Mouse (Mus musculus): Measurements from ENCODE around the gene Adcyap1r1. TPM values are rescaled to one million over a fixed set of nuclear protein-coding genes. Genes with fewer than 3 reads are reported as not detected.

The Adcyap1r1 gene
- polyA plus RNA-seq, 1 experiment from 2014 or later = 52.7 TPM

- no peak overlapping the region for H3K4me3 ChIP-seq (replicated peaks; ENCODE audit: low read depth, low read length)
- H3K9me3 ChIP-seq (ENCODE audit: control insufficient read depth, low read length) = no peaks in the 10 kb centered on the region
- ATAC-seq (ENCODE audit: low FRiP score, low TSS enrichment) (no peak), DNase-seq (no peak)
- 78% methylated on average over 2 of the region's 2 CpGs for WGBS
- H3K27ac ChIP-seq (replicated peaks; ENCODE audit: low read depth, low read length) = no peak overlapping the region
- H3K9ac ChIP-seq (replicated peaks; ENCODE audit: low read length) = no peak overlapping the region
- peaks cover 74% of the 10 kb centered on the region for H3K36me3 ChIP-seq (ENCODE audit: control insufficient read depth, insufficient read depth, low read length)
- H3K4me2 ChIP-seq (ENCODE audit: low read length) = no peak overlapping the region
- no peaks in the 10 kb centered on the region for H3K4me1 ChIP-seq (ENCODE audit: control insufficient read depth, insufficient read depth, low read length)
- H3K27me3 ChIP-seq (ENCODE audit: control insufficient read depth, insufficient read depth, low read length) = no peaks in the 10 kb centered on the region
Observed at GRCm38 (mm10) chr6:55472381-55472780, 20.6 kb downstream of the Adcyap1r1 start.

- Histone ChIP-seq H3K36me3 (ENCODE audit: control insufficient read depth, insufficient read depth, low read length) (peaks cover 45% of the 10 kb centered on the region), H3K4me1 (ENCODE audit: control insufficient read depth, insufficient read depth, low read length) (peaks cover 18% of the 10 kb centered on the region), H3K27ac (replicated peaks; ENCODE audit: low read depth, low read length) (no peak overlapping the region), H3K9me3 (ENCODE audit: control insufficient read depth, low read length) (no peaks in the 10 kb centered on the region), H3K4me3 (replicated peaks; ENCODE audit: low read depth, low read length) (no peak overlapping the region), H3K9ac (replicated peaks; ENCODE audit: low read length) (no peak overlapping the region), H3K27me3 (ENCODE audit: control insufficient read depth, insufficient read depth, low read length) (no peaks in the 10 kb centered on the region), H3K4me2 (ENCODE audit: low read length) (no peak overlapping the region)
- ATAC-seq (ENCODE audit: low FRiP score, low TSS enrichment) (peak; percentile 22; the same call in 1 of the 2 replicates), DNase-seq (no peak)
- WGBS = 46% methylated on average over 1 of the region's 1 CpGs
Observed at GRCm38 (mm10) chr6:55480988-55481387, 29.2 kb downstream of the Adcyap1r1 start.

- H3K36me3 ChIP-seq (ENCODE audit: control insufficient read depth, insufficient read depth, low read length) = peaks cover 40% of the 10 kb centered on the region
- H3K9me3 ChIP-seq (ENCODE audit: control insufficient read depth, low read length) = no peaks in the 10 kb centered on the region
- H3K27me3 ChIP-seq (ENCODE audit: control insufficient read depth, insufficient read depth, low read length) = no peaks in the 10 kb centered on the region
- no peak for DNase-seq
- no peak overlapping the region for H3K9ac ChIP-seq (replicated peaks; ENCODE audit: low read length)
- H3K4me1 ChIP-seq (ENCODE audit: control insufficient read depth, insufficient read depth, low read length) = peaks cover 18% of the 10 kb centered on the region
- no peak for ATAC-seq (ENCODE audit: low FRiP score, low TSS enrichment)
- 86% methylated on average over 1 of the region's 1 CpGs for WGBS
- H3K4me3 ChIP-seq (replicated peaks; ENCODE audit: low read depth, low read length) = no peak overlapping the region
- no peak overlapping the region for H3K4me2 ChIP-seq (ENCODE audit: low read length)
- no peak overlapping the region for H3K27ac ChIP-seq (replicated peaks; ENCODE audit: low read depth, low read length)
Observed at GRCm38 (mm10) chr6:55482471-55482870, 30.7 kb downstream of the Adcyap1r1 start.

GRCm38 (mm10) chr6:55483360-55483759, 31.6 kb downstream of the Adcyap1r1 start:
- DNase-seq (peak; percentile 15), ATAC-seq (ENCODE audit: low FRiP score, low TSS enrichment) (no peak)
- Histone ChIP-seq H3K9me3 (ENCODE audit: control insufficient read depth, low read length) (no peaks in the 10 kb centered on the region), H3K9ac (replicated peaks; ENCODE audit: low read length) (no peak overlapping the region), H3K27me3 (ENCODE audit: control insufficient read depth, insufficient read depth, low read length) (no peaks in the 10 kb centered on the region), H3K4me1 (ENCODE audit: control insufficient read depth, insufficient read depth, low read length) (peaks cover 18% of the 10 kb centered on the region), H3K4me3 (replicated peaks; ENCODE audit: low read depth, low read length) (no peak overlapping the region), H3K4me2 (ENCODE audit: low read length) (no peak overlapping the region), H3K36me3 (ENCODE audit: control insufficient read depth, insufficient read depth, low read length) (peaks cover 39% of the 10 kb centered on the region), H3K27ac (replicated peaks; ENCODE audit: low read depth, low read length) (peak overlapping the region; percentile 56)
- WGBS = 80% methylated on average over 7 of the region's 7 CpGs

- no peak overlapping the region for H3K4me3 ChIP-seq (replicated peaks; ENCODE audit: low read depth, low read length)
- peaks cover 41% of the 10 kb centered on the region for H3K36me3 ChIP-seq (ENCODE audit: control insufficient read depth, insufficient read depth, low read length)
- WGBS = 9% methylated on average over 4 of the region's 4 CpGs
- peak overlapping the region; percentile 56 for H3K27ac ChIP-seq (replicated peaks; ENCODE audit: low read depth, low read length)
- H3K27me3 ChIP-seq (ENCODE audit: control insufficient read depth, insufficient read depth, low read length) = no peaks in the 10 kb centered on the region
- peak; percentile 76 for DNase-seq
- peak; percentile 62 for ATAC-seq (ENCODE audit: low FRiP score, low TSS enrichment)
- H3K4me1 ChIP-seq (ENCODE audit: control insufficient read depth, insufficient read depth, low read length) = peaks cover 18% of the 10 kb centered on the region
- 0 out of 2 replicates have a peak overlapping the region, but pooled peaks have one; percentile 9 for H3K9ac ChIP-seq (replicated peaks; ENCODE audit: low read length)
- H3K4me2 ChIP-seq (ENCODE audit: low read length) = no peak overlapping the region
- no peaks in the 10 kb centered on the region for H3K9me3 ChIP-seq (ENCODE audit: control insufficient read depth, low read length)
Observed at GRCm38 (mm10) chr6:55484224-55484623, 32.4 kb downstream of the Adcyap1r1 start.

- DNase-seq (peak; percentile 35), ATAC-seq (ENCODE audit: low FRiP score, low TSS enrichment) (no peak)
- WGBS = 74% methylated on average over 4 of the region's 4 CpGs
- Histone ChIP-seq H3K4me3 (replicated peaks; ENCODE audit: low read depth, low read length) (no peak overlapping the region), H3K4me1 (ENCODE audit: control insufficient read depth, insufficient read depth, low read length) (peaks cover 18% of the 10 kb centered on the region), H3K9me3 (ENCODE audit: control insufficient read depth, low read length) (no peaks in the 10 kb centered on the region), H3K36me3 (ENCODE audit: control insufficient read depth, insufficient read depth, low read length) (peaks cover 37% of the 10 kb centered on the region), H3K9ac (replicated peaks; ENCODE audit: low read length) (no peak overlapping the region), H3K4me2 (ENCODE audit: low read length) (no peak overlapping the region), H3K27ac (replicated peaks; ENCODE audit: low read depth, low read length) (peak overlapping the region; percentile 56; the same call in 1 of the 2 replicates), H3K27me3 (ENCODE audit: control insufficient read depth, insufficient read depth, low read length) (no peaks in the 10 kb centered on the region)
Observed at GRCm38 (mm10) chr6:55485216-55485615, 33.4 kb downstream of the Adcyap1r1 start.

GRCm38 (mm10) chr6:55487726-55488125, 35.9 kb downstream of the Adcyap1r1 start:
- H3K36me3 ChIP-seq (ENCODE audit: control insufficient read depth, insufficient read depth, low read length) = peaks cover 46% of the 10 kb centered on the region
- H3K9me3 ChIP-seq (ENCODE audit: control insufficient read depth, low read length) = no peaks in the 10 kb centered on the region
- no peak for ATAC-seq (ENCODE audit: low FRiP score, low TSS enrichment)
- no peak overlapping the region for H3K4me3 ChIP-seq (replicated peaks; ENCODE audit: low read depth, low read length)
- DNase-seq = no peak
- WGBS = 72% methylated on average over 6 of the region's 6 CpGs
- no peak overlapping the region for H3K27ac ChIP-seq (replicated peaks; ENCODE audit: low read depth, low read length)
- H3K4me1 ChIP-seq (ENCODE audit: control insufficient read depth, insufficient read depth, low read length) = peaks cover 18% of the 10 kb centered on the region
- H3K9ac ChIP-seq (replicated peaks; ENCODE audit: low read length) = no peak overlapping the region
- H3K27me3 ChIP-seq (ENCODE audit: control insufficient read depth, insufficient read depth, low read length) = no peaks in the 10 kb centered on the region
- no peak overlapping the region for H3K4me2 ChIP-seq (ENCODE audit: low read length)

- Histone ChIP-seq H3K4me3 (replicated peaks; ENCODE audit: low read depth, low read length) (no peak overlapping the region), H3K4me1 (ENCODE audit: control insufficient read depth, insufficient read depth, low read length) (no peaks in the 10 kb centered on the region), H3K27me3 (ENCODE audit: control insufficient read depth, insufficient read depth, low read length) (no peaks in the 10 kb centered on the region), H3K9ac (replicated peaks; ENCODE audit: low read length) (no peak overlapping the region), H3K4me2 (ENCODE audit: low read length) (no peak overlapping the region), H3K27ac (replicated peaks; ENCODE audit: low read depth, low read length) (no peak overlapping the region), H3K36me3 (ENCODE audit: control insufficient read depth, insufficient read depth, low read length) (peaks cover 50% of the 10 kb centered on the region), H3K9me3 (ENCODE audit: control insufficient read depth, low read length) (no peaks in the 10 kb centered on the region)
- ATAC-seq (ENCODE audit: low FRiP score, low TSS enrichment) = no peak
- 98% methylated on average over 4 of the region's 4 CpGs for WGBS
- DNase-seq = no peak
Observed at GRCm38 (mm10) chr6:55496201-55496600, 44.4 kb downstream of the Adcyap1r1 start.

- Histone ChIP-seq H3K27ac (replicated peaks; ENCODE audit: low read depth, low read length) (no peak overlapping the region), H3K36me3 (ENCODE audit: control insufficient read depth, insufficient read depth, low read length) (peaks cover 38% of the 10 kb centered on the region), H3K9ac (replicated peaks; ENCODE audit: low read length) (no peak overlapping the region), H3K4me2 (ENCODE audit: low read length) (no peak overlapping the region), H3K4me3 (replicated peaks; ENCODE audit: low read depth, low read length) (no peak overlapping the region), H3K9me3 (ENCODE audit: control insufficient read depth, low read length) (no peaks in the 10 kb centered on the region), H3K4me1 (ENCODE audit: control insufficient read depth, insufficient read depth, low read length) (no peaks in the 10 kb centered on the region), H3K27me3 (ENCODE audit: control insufficient read depth, insufficient read depth, low read length) (no peaks in the 10 kb centered on the region)
- ATAC-seq (ENCODE audit: low FRiP score, low TSS enrichment) (no peak), DNase-seq (no peak)
Observed at GRCm38 (mm10) chr6:55498753-55499152, 47.0 kb downstream of the Adcyap1r1 start.
